ENCODE assay signal across 8 mouse cellular contexts in genomic region chr1:136050312-136051012, GRCm38 (mm10). TPM values are rescaled to one million over a fixed set of nuclear protein-coding genes. Genes with fewer than 3 reads are reported as not detected.
DNase-seq lines count a peak whose midpoint lies in the region; ATAC-seq lines count a peak whose summit lies in the region.

Gene Ascl5, plus strand, starts transcription at chr1:136050804.

- peaks cover 39% of the 10 kb centered on the region for H3K27me3 ChIP-seq in embryonic facial prominence, embryonic 15.5 days
- peaks cover 67% of the 10 kb centered on the region for H3K27me3 ChIP-seq in limb, embryonic 12.5 days
- peaks cover 13% of the 10 kb centered on the region for H3K27me3 ChIP-seq in neural tube, embryonic 14.5 days (ENCODE audit: control insufficient read depth, insufficient read depth, low read length)

- peak within 1 kb of the TSS; percentile 38 for H3K4me3 ChIP-seq in embryonic facial prominence, embryonic 15.5 days (replicated peaks)
- peak within 1 kb of the TSS; percentile 38 for H3K4me3 ChIP-seq in limb, embryonic 12.5 days (replicated peaks)
- peak within 1 kb of the TSS; percentile 31 for H3K4me3 ChIP-seq in neural tube, embryonic 14.5 days (ENCODE audit: low read depth, low read length)

- H3K27ac ChIP-seq in embryonic facial prominence, embryonic 15.5 days (replicated peaks) = no peak within 1 kb of the TSS
- no peak within 1 kb of the TSS for H3K27ac ChIP-seq in limb, embryonic 12.5 days
- H3K27ac ChIP-seq in neural tube, embryonic 14.5 days (ENCODE audit: low read depth, low read length) = no peak within 1 kb of the TSS

- no peak for ATAC-seq in embryonic facial prominence, embryonic 15.5 days (ENCODE audit: insufficient number of reproducible peaks, low FRiP score, low TSS enrichment, low read depth)
- 0 out of 2 replicates have a peak, but pooled peaks have one; percentile 4 for ATAC-seq in limb, embryonic 12.5 days (ENCODE audit: insufficient number of reproducible peaks, insufficient read depth, low FRiP score, low TSS enrichment, low read depth)
- peak; percentile 19 for ATAC-seq in neural tube, embryonic 14.5 days (ENCODE audit: low read depth)

- H3K9ac ChIP-seq in embryonic facial prominence, embryonic 15.5 days = no peak within 1 kb of the TSS
- H3K9ac ChIP-seq in limb, embryonic 12.5 days (replicated peaks) = peak within 1 kb of the TSS; percentile 47; the same call in 1 of the 2 replicates
- 0 out of 2 replicates have a peak within 1 kb of the TSS, but pooled peaks have one; percentile 1 for H3K9ac ChIP-seq in neural tube, embryonic 14.5 days (replicated peaks; ENCODE audit: low read depth, low read length)

- 20% methylated on average over 29 of the region's 29 CpGs for WGBS in embryonic facial prominence, embryonic 15.5 days
- 23% methylated on average over 29 of the region's 29 CpGs for WGBS in limb, embryonic 12.5 days
- 21% methylated on average over 29 of the region's 29 CpGs for WGBS in neural tube, embryonic 14.5 days

- no peaks in the 10 kb centered on the region for H3K36me3 ChIP-seq in embryonic facial prominence, embryonic 15.5 days
- no peaks in the 10 kb centered on the region for H3K36me3 ChIP-seq in limb, embryonic 12.5 days
- H3K36me3 ChIP-seq in neural tube, embryonic 14.5 days (ENCODE audit: control insufficient read depth, insufficient read depth, low read length) = no peaks in the 10 kb centered on the region

- DNase-seq in lung, adult 18-20 months = peak; percentile 10 to 16
- no peak for DNase-seq in lung, postnatal 25 days (ENCODE audit: low spot score)
- DNase-seq in left cerebral cortex, adult 8-10 months (ENCODE audit: low spot score in 2 of 2) = no peak
- DNase-seq in c-Kit-positive CD71-positive TER-119-positive erythroid progenitor cells, embryonic 14.5 days (ENCODE audit: low spot score) = no peak
- DNase-seq in adrenal gland, postnatal 25 days = no peak

- peak within 1 kb of the TSS; percentile 59 for H3K4me2 ChIP-seq in embryonic facial prominence, embryonic 15.5 days (replicated peaks)
- peak within 1 kb of the TSS; percentile 62 for H3K4me2 ChIP-seq in limb, embryonic 12.5 days
- peak within 1 kb of the TSS; percentile 52 for H3K4me2 ChIP-seq in neural tube, embryonic 14.5 days (ENCODE audit: low read depth, low read length)

- peaks cover 13% of the 10 kb centered on the region for H3K4me1 ChIP-seq in embryonic facial prominence, embryonic 15.5 days
- H3K4me1 ChIP-seq in limb, embryonic 12.5 days (replicated peaks) = peaks cover 10% of the 10 kb centered on the region; the same call in 1 of the 2 replicates
- peaks cover 7% of the 10 kb centered on the region for H3K4me1 ChIP-seq in neural tube, embryonic 14.5 days (ENCODE audit: control insufficient read depth, insufficient read depth, low read length)

- no peaks in the 10 kb centered on the region for H3K9me3 ChIP-seq in embryonic facial prominence, embryonic 15.5 days (replicated peaks)
- no peaks in the 10 kb centered on the region for H3K9me3 ChIP-seq in limb, embryonic 12.5 days
- no peaks in the 10 kb centered on the region for H3K9me3 ChIP-seq in neural tube, embryonic 14.5 days (ENCODE audit: control insufficient read depth, low read length)

RNA-seq across cellular contexts. Expression of gene Ascl5, which starts in this region (rescaled TPM):
- polyA plus RNA-seq in embryonic facial prominence, embryonic 15.5 days (2015; fragmentation: Nextera tagmentation; extraction: Ambion mirVana) = 1.3 and 3.0 TPM in 2 replicates
- polyA plus RNA-seq in limb, embryonic 12.5 days (2016; fragmentation: Nextera tagmentation; extraction: Ambion mirVana) = not detected in 2 replicates
- not detected in 2 replicates for polyA plus RNA-seq in neural tube, embryonic 14.5 days (2014; fragmentation: Nextera tagmentation; extraction: Ambion mirVana)
- total RNA-seq in left cerebral cortex, adult 8-10 months (2022) = 1 to 10 TPM; 1.2 to 2.5 (median 2.1) TPM
- not detected in 2 replicates for total RNA-seq in adrenal gland, postnatal 25 days (2021)

Comparison
In these comparisons a context has a peak if more than half of its experiments do, and no peak if none do; other contexts are left out.
1. DNase-seq: peak in lung, adult 18-20 months (2 of 2); none in lung, postnatal 25 days (single experiment), left cerebral cortex, adult 8-10 months (0 of 2), c-Kit-positive CD71-positive TER-119-positive erythroid progenitor cells, embryonic 14.5 days (single experiment) and adrenal gland, postnatal 25 days (single experiment).
2. Peak in ATAC-seq, H3K4me3 ChIP-seq, H3K9ac ChIP-seq and H3K4me2 ChIP-seq in limb, embryonic 12.5 days; RNA of the gene not detected or under 1 TPM.
3. Peak in ATAC-seq, H3K4me3 ChIP-seq, H3K9ac ChIP-seq and H3K4me2 ChIP-seq in neural tube, embryonic 14.5 days; RNA of the gene not detected or under 1 TPM.
4. Peak in every context shown above with its lines, with median percentiles within 50 percentile points of each other: H3K4me2 ChIP-seq and H3K4me3 ChIP-seq.